Mouse (Mus musculus) CH12.LX (cell line): ENCODE measurements around the gene Ece2. TPM values are rescaled to one million over a fixed set of nuclear protein-coding genes. Genes with fewer than 3 reads are reported as not detected.

ENCODE experiments used
- DNase-seq: peaks from one replicate; pipeline ENCODE4 v3.0.0-alpha.2; 2013; ENCODE audit errors: extremely low read depth
- H3K27ac ChIP-seq: 2 replicates; pipeline ENCODE4 v1.5.1; 2012; ENCODE audit warnings: low read depth, mild to moderate bottlenecking, control low read depth, moderate library complexity; ENCODE audit not compliant: insufficient read depth
- H3K27me3 ChIP-seq: replicated peaks from 2 replicates; pipeline ENCODE3; 2012; ENCODE audit warnings: inconsistent platforms
- H3K36me3 ChIP-seq, 2 experiments: replicated peaks in 1 of 2; 2 replicates each; pipeline versions ENCODE3 to v1.6.1; 2012; ENCODE audit warnings: inconsistent platforms in 1 of 2, low read length in 1 of 2, mild to moderate bottlenecking in 1 of 2, mixed read lengths in 1 of 2, moderate library complexity in 1 of 2; ENCODE audit not compliant: control insufficient read depth in 1 of 2, insufficient read depth in 1 of 2
- H3K4me1 ChIP-seq, 2 experiments: 2 replicates each; pipeline ENCODE4 v1.6.1; 2012; ENCODE audit warnings: inconsistent platforms in 1 of 2, moderate library complexity in 1 of 2; ENCODE audit not compliant: insufficient read depth in 2 of 2, control insufficient read depth in 1 of 2
- H3K4me2 ChIP-seq: 2 replicates; pipeline ENCODE4 v1.6.1; 2012; ENCODE audit warnings: low read depth, mild to moderate bottlenecking, control low read depth; ENCODE audit not compliant: poor library complexity, insufficient read depth, severe bottlenecking
- H3K4me3 ChIP-seq, 3 experiments: fragments of 150-350 bp in 1 of 3; sonication (generic) in 1 of 3; replicated peaks in 1 of 3; 2 replicates each; pipeline versions ENCODE3 to v1.5.1; 2011 to 2012; ENCODE audit warnings: low read depth in 2 of 3, low read length in 2 of 3, mild to moderate bottlenecking in 2 of 3, moderate library complexity in 2 of 3, control low read depth in 1 of 3, improper control_type of control experiment in 1 of 3, inconsistent platforms in 1 of 3, mixed read lengths in 1 of 3; ENCODE audit not compliant: poor library complexity in 1 of 3
- H3K79me2 ChIP-seq: replicated peaks from 2 replicates; pipeline ENCODE4 v1.6.1; 2012; ENCODE audit warnings: mild to moderate bottlenecking, moderate library complexity; ENCODE audit not compliant: control insufficient read depth, poor library complexity, insufficient read depth, severe bottlenecking; ENCODE audit errors: extremely low read depth
- H3K9ac ChIP-seq: 2 replicates; pipeline ENCODE4 v1.6.1; 2012; ENCODE audit warnings: low read depth, mild to moderate bottlenecking, control low read depth, moderate library complexity; ENCODE audit not compliant: insufficient read depth
- H3K9me3 ChIP-seq: replicated peaks from 2 replicates; pipeline ENCODE3; 2012; ENCODE audit warnings: low read length, inconsistent platforms, mixed read lengths
- BHLHE40 ChIP-seq: IDR thresholded peaks from 2 replicates; pipeline ENCODE4 v1.6.1; 2011; ENCODE audit warnings: mild to moderate bottlenecking, low read depth, low read length, improper control_type of control experiment
- CHD1 ChIP-seq: IDR thresholded peaks from 2 replicates; pipeline ENCODE4 v1.6.1; 2012; ENCODE audit warnings: low read depth, low read length, improper control_type of control experiment, inconsistent platforms
- CHD2 ChIP-seq: IDR thresholded peaks from 2 replicates; pipeline ENCODE4 v1.6.1; 2011; ENCODE audit warnings: low read length, improper control_type of control experiment
- CTCF ChIP-seq, 2 experiments: IDR thresholded peaks in 1 of 2; conservative IDR thresholded peaks in 1 of 2; 2 replicates each; pipeline ENCODE4 v1.5.1; 2011 to 2012; ENCODE audit warnings: low read depth in 2 of 2, low read length in 2 of 2, improper control_type of control experiment in 1 of 2, inconsistent platforms in 1 of 2, mild to moderate bottlenecking in 1 of 2, moderate library complexity in 1 of 2
- E2F4 ChIP-seq: IDR thresholded peaks from 2 replicates; pipeline ENCODE4 v1.6.1; 2011; ENCODE audit warnings: low read depth, low read length, improper control_type of control experiment; ENCODE audit not compliant: insufficient replicate concordance
- ELF1 ChIP-seq: IDR thresholded peaks from 2 replicates; pipeline ENCODE4 v1.6.1; 2014; ENCODE audit warnings: low read depth, mild to moderate bottlenecking, inconsistent platforms, low read length, improper control_type of control experiment
- EP300 ChIP-seq: IDR thresholded peaks from 2 replicates; pipeline ENCODE4 v1.6.1; 2011; ENCODE audit warnings: low read length, improper control_type of control experiment
- ETS1 ChIP-seq: conservative IDR thresholded peaks from 2 replicates; pipeline ENCODE4 v1.6.1; 2012; ENCODE audit warnings: low read depth, mild to moderate bottlenecking, inconsistent platforms, low read length, improper control_type of control experiment, moderate library complexity
- GABPA ChIP-seq: IDR thresholded peaks from 2 replicates; pipeline ENCODE4 v1.6.1; 2012; ENCODE audit warnings: low read depth, low read length, improper control_type of control experiment, inconsistent platforms; ENCODE audit not compliant: insufficient replicate concordance
- HCFC1 ChIP-seq: IDR thresholded peaks from 2 replicates; pipeline ENCODE4 v1.6.1; 2012; ENCODE audit warnings: low read depth, mild to moderate bottlenecking, inconsistent platforms, low read length, improper control_type of control experiment
- IRF4 ChIP-seq: IDR thresholded peaks from 2 replicates; pipeline ENCODE4 v1.6.1; 2014; ENCODE audit warnings: low read depth, mild to moderate bottlenecking, inconsistent platforms, low read length, improper control_type of control experiment
- JUN ChIP-seq: IDR thresholded peaks from 2 replicates; pipeline ENCODE4 v1.6.1; 2011; ENCODE audit warnings: low read depth, mild to moderate bottlenecking, low read length, improper control_type of control experiment, moderate library complexity; ENCODE audit not compliant: insufficient read depth
- JUND ChIP-seq: conservative IDR thresholded peaks from 2 replicates; pipeline ENCODE4 v1.6.1; 2011; ENCODE audit warnings: low read depth, low read length, improper control_type of control experiment
- KAT2A ChIP-seq: IDR thresholded peaks from 2 replicates; pipeline ENCODE4 v1.6.1; 2012; ENCODE audit warnings: low read length, improper control_type of control experiment, inconsistent platforms; ENCODE audit not compliant: insufficient replicate concordance
- MAFK ChIP-seq: IDR thresholded peaks from 2 replicates; pipeline ENCODE4 v1.6.1; 2011; ENCODE audit warnings: low read length, improper control_type of control experiment; ENCODE audit not compliant: insufficient replicate concordance
- MAX ChIP-seq: IDR thresholded peaks from 2 replicates; pipeline ENCODE4 v1.6.1; 2011; ENCODE audit warnings: low read length, improper control_type of control experiment
- MAZ ChIP-seq: IDR thresholded peaks from 2 replicates; pipeline ENCODE4 v1.6.1; 2012; ENCODE audit warnings: low read depth, mild to moderate bottlenecking, inconsistent platforms, low read length, improper control_type of control experiment, moderate library complexity
- MXI1 ChIP-seq: IDR thresholded peaks from 2 replicates; pipeline ENCODE4 v1.6.1; 2011; ENCODE audit warnings: mild to moderate bottlenecking, low read depth, low read length, improper control_type of control experiment
- MYC ChIP-seq: IDR thresholded peaks from 2 replicates; pipeline ENCODE4 v1.6.1; 2011; ENCODE audit warnings: low read depth, mild to moderate bottlenecking, improper control_type of control experiment, low read length
- NELFE ChIP-seq: IDR thresholded peaks from 2 replicates; pipeline ENCODE4 v1.6.1; 2011; ENCODE audit warnings: low read depth, low read length, improper control_type of control experiment
- NRF1 ChIP-seq: IDR thresholded peaks from 2 replicates; pipeline ENCODE4 v1.6.1; 2014; ENCODE audit warnings: low read depth, mild to moderate bottlenecking, inconsistent platforms, low read length, improper control_type of control experiment, moderate library complexity
- PAX5 ChIP-seq: IDR thresholded peaks from 2 replicates; pipeline ENCODE4 v1.6.1; 2012; ENCODE audit warnings: low read length, inconsistent platforms, mixed read lengths
- POLR2A ChIP-seq: IDR thresholded peaks from 2 replicates; pipeline ENCODE4 v1.6.1; 2011; ENCODE audit warnings: low read depth, mild to moderate bottlenecking, improper control_type of control experiment, low read length
- POLR2AphosphoS2 ChIP-seq: IDR thresholded peaks from 2 replicates; pipeline ENCODE4 v1.6.1; 2011; ENCODE audit warnings: low read depth, low read length, improper control_type of control experiment
- RAD21 ChIP-seq: IDR thresholded peaks from 2 replicates; pipeline ENCODE4 v1.6.1; 2011; ENCODE audit warnings: low read depth, mild to moderate bottlenecking, low read length, improper control_type of control experiment, moderate library complexity
- RCOR1 ChIP-seq: conservative IDR thresholded peaks from 2 replicates; pipeline ENCODE4 v1.6.1; 2012; ENCODE audit warnings: low read depth, mild to moderate bottlenecking, inconsistent platforms, low read length, improper control_type of control experiment
- SIN3A ChIP-seq: IDR thresholded peaks from 2 replicates; pipeline ENCODE4 v1.6.1; 2012; ENCODE audit warnings: low read length, improper control_type of control experiment, inconsistent platforms
- SMC3 ChIP-seq: IDR thresholded peaks from 2 replicates; pipeline ENCODE4 v1.6.1; 2011; ENCODE audit warnings: low read depth, low read length, improper control_type of control experiment
- TBP ChIP-seq: conservative IDR thresholded peaks from 2 replicates; pipeline ENCODE4 v1.6.1; 2011; ENCODE audit warnings: low read depth, low read length, improper control_type of control experiment
- TCF12 ChIP-seq: IDR thresholded peaks from 2 replicates; pipeline ENCODE4 v1.6.1; 2014; ENCODE audit warnings: low read depth, mild to moderate bottlenecking, inconsistent platforms, low read length, improper control_type of control experiment
- UBTF ChIP-seq: IDR thresholded peaks from 2 replicates; pipeline ENCODE4 v1.6.1; 2012; ENCODE audit warnings: low read depth, mild to moderate bottlenecking, inconsistent platforms, low read length, improper control_type of control experiment, moderate library complexity
- USF1 ChIP-seq: IDR thresholded peaks from 2 replicates; pipeline ENCODE4 v1.6.1; 2014; ENCODE audit warnings: low read depth, mild to moderate bottlenecking, inconsistent platforms, low read length, improper control_type of control experiment
- USF2 ChIP-seq: conservative IDR thresholded peaks from 2 replicates; pipeline ENCODE4 v1.6.1; 2011; ENCODE audit warnings: low read depth, low read length, improper control_type of control experiment
- ZC3H11A ChIP-seq: IDR thresholded peaks from 2 replicates; pipeline ENCODE4 v1.6.1; 2012; ENCODE audit warnings: low read depth, mild to moderate bottlenecking, inconsistent platforms, low read length, improper control_type of control experiment
- ZKSCAN1 ChIP-seq: IDR thresholded peaks from 2 replicates; pipeline ENCODE4 v1.6.1; 2012; ENCODE audit warnings: low read depth, inconsistent platforms, low read length, improper control_type of control experiment, borderline replicate concordance
- ZMIZ1 ChIP-seq: IDR thresholded peaks from 2 replicates; pipeline ENCODE4 v1.6.1; 2012; ENCODE audit warnings: low read depth, mild to moderate bottlenecking, inconsistent platforms, low read length, improper control_type of control experiment
- ZNF384 ChIP-seq: IDR thresholded peaks from 2 replicates; pipeline ENCODE4 v1.6.1; 2012; ENCODE audit warnings: low read depth, low read length, improper control_type of control experiment, inconsistent platforms
- dilution Hi-C: fragments of 300-500 bp; cut with MboI; formaldehyde crosslinking; loops from 2 replicates; pipeline ENCODE4 v1.14.3; 2020; ENCODE audit warnings: low sequenced_read_pairs; ENCODE audit not compliant: extremely low pct_unique_long_range_greater_than_20kb, extremely low pct_ligation_motif_present
- in situ Hi-C: fragments of 300-500 bp; cut with MboI; formaldehyde crosslinking; loops from 3 replicates; pipeline ENCODE4 v1.14.3; 2019; ENCODE audit warnings: low sequenced_read_pairs, low pct_ligation_motif_present, low pct_unique_long_range_greater_than_20kb, mixed read lengths
- polyA plus RNA-seq: library from polyadenylated mRNA; unstranded; fragments of >175 nt; gene quantifications from 2 replicates; pipeline ENCODE4 v1.2.1, GENCODE M21; 2012; ENCODE audit warnings: low read depth; ENCODE audit not compliant: insufficient read length
- total RNA-seq, 2 experiments: library from RNA; depleted of rRNA; stranded (reverse); fragments of 300-350 nt in 1 of 2; fragments of >200 nt in 1 of 2; gene quantifications; 2 replicates each; pipeline ENCODE4 v1.2.3; 2012 to 2014

Gene Ece2
- total and polyA plus RNA-seq, 3 experiments, result 0.17 to 0.34 (median 0.26) TPM

- Histone ChIP-seq H3K4me3 (peak within 1 kb of the TSS; percentile 71 to 97 (median 76)), H3K27ac (peak within 1 kb of the TSS; percentile 22; the same call in 1 of the 2 replicates), H3K27me3 (no peaks in the 10 kb centered on the region), H3K9ac (peak within 1 kb of the TSS; percentile 82), H3K36me3 (peaks cover 19 to 29% of the 10 kb centered on the region in 2 experiments), H3K4me1 (peaks cover 2 to 13% of the 10 kb centered on the region in 2 experiments; a peak in 3 of 4 replicates), H3K4me2 (peak within 1 kb of the TSS; percentile 99), H3K9me3 (no peaks in the 10 kb centered on the region), H3K79me2 (peaks cover 24% of the 10 kb centered on the region)
- DNase-seq, result peak; percentile 97
- in situ Hi-C loops (no loop called here), dilution Hi-C loops (no loop called here)
- TF ChIP-seq CHD2 (no peak), EP300 (peak; percentile 13; the same call in 1 of the 2 replicates), NELFE (peak; percentile 98), NRF1 (peak; percentile 91), CHD1 (no peak), IRF4 (peak; percentile 86), ZKSCAN1 (peak; percentile 4; the same call in 1 of the 2 replicates), HCFC1 (peak; percentile 94), UBTF (peak; percentile 92), JUND (no peak), MAX (peak; percentile 84), ETS1 (0 out of 2 replicates have a peak, but pooled peaks have one; percentile 26), POLR2AphosphoS2 (peak; percentile 96), RAD21 (no peak), SIN3A (peak; percentile 98), CTCF (conservative IDR thresholded peaks at IDR 0.05 in 1 of 2, IDR thresholded peaks at IDR 0.05 in 1 of 2; ENCODE audit: low read depth in 2 of 2, low read length in 2 of 2) (no peak), TCF12 (peak; percentile 97), PAX5 (no peak), E2F4 (peak; percentile 68; the same call in 1 of the 2 replicates), MXI1 (peak; percentile 87), SMC3 (no peak), ZC3H11A (no peak), USF1 (0 out of 2 replicates have a peak, but pooled peaks have one; percentile 1), KAT2A (peak; percentile 93), POLR2A (peak; percentile 99), USF2 (no peak), BHLHE40 (peak; percentile 38; the same call in 1 of the 2 replicates), ZNF384 (no peak), MAFK (0 out of 2 replicates have a peak, but pooled peaks have one; percentile 46), RCOR1 (0 out of 2 replicates have a peak, but pooled peaks have one; percentile 41), TBP (peak; percentile 88), ZMIZ1 (peak; percentile 97), MAZ (peak; percentile 66; the same call in 1 of the 2 replicates), GABPA (peak; percentile 18; the same call in 1 of the 2 replicates), JUN (no peak), ELF1 (peak; percentile 97), MYC (peak; percentile 72; the same call in 1 of the 2 replicates)
Measured at GRCm38 (mm10) chr16:20651076-20651946, 21.7 kb downstream of the Ece2 start, which contains the start of gene Psmd2. Psmd2 (plus strand) TSS chr16:20651652.
